Mouse (Mus musculus) forebrain, embryonic 13.5 days (tissue): Measurements from ENCODE around the gene Ccdc155. TPM values are rescaled to one million over a fixed set of nuclear protein-coding genes. Genes with fewer than 3 reads are reported as not detected.
A peak's percentile ranks its signal among the peaks of the same experiment; 100 is the strongest.
"Not testable (repeated sequence)": the region's sequence is repeated elsewhere in the genome, so short reads cannot be mapped to it uniquely, and the experiment has no call there.

Source experiments
- ATAC-seq: fragments of 200-750 bp; cut with Nextera tagmentation; 2 replicates; pipeline ENCODE4 v1.8.0; 2017
- H3K27ac ChIP-seq: fragments of 300-500 bp; sonication (generic); 2 replicates; pipeline ENCODE4 v1.5.1; 2015; ENCODE audit warnings: inconsistent platforms, mild to moderate bottlenecking, moderate library complexity
- H3K27me3 ChIP-seq: fragments of 300-500 bp; sonication (generic); 2 replicates; pipeline ENCODE4 v1.6.1; 2015; ENCODE audit warnings: mild to moderate bottlenecking, inconsistent platforms
- H3K36me3 ChIP-seq: fragments of 300-500 bp; sonication (generic); 2 replicates; pipeline ENCODE4 v1.6.1; 2015; ENCODE audit warnings: mild to moderate bottlenecking, inconsistent platforms; ENCODE audit not compliant: poor library complexity, severe bottlenecking
- H3K4me1 ChIP-seq: fragments of 300-500 bp; sonication (generic); 2 replicates; pipeline ENCODE4 v1.6.1; 2015; ENCODE audit warnings: inconsistent platforms
- H3K4me2 ChIP-seq: fragments of 300-500 bp; sonication (generic); 2 replicates; pipeline ENCODE4 v1.6.1; 2015; ENCODE audit warnings: inconsistent platforms, mild to moderate bottlenecking, moderate library complexity
- H3K4me3 ChIP-seq: fragments of 300-500 bp; sonication (generic); 2 replicates; pipeline ENCODE4 v1.5.1; 2015; ENCODE audit warnings: mild to moderate bottlenecking, inconsistent platforms
- H3K9ac ChIP-seq: fragments of 300-500 bp; sonication (generic); 2 replicates; pipeline ENCODE4 v1.6.1; 2015; ENCODE audit warnings: mild to moderate bottlenecking, inconsistent platforms
- H3K9me3 ChIP-seq: fragments of 300-500 bp; sonication (generic); replicated peaks from 2 replicates; pipeline ENCODE4 v1.6.1; 2016; ENCODE audit warnings: inconsistent platforms
- WGBS: fragments of 180-500 bp; shearing (Covaris S2); methylation state at CpG from one replicate; pipeline ENCODE4 v1.1.7; 2015; 5-methylcytosine and 5-hydroxymethylcytosine counted together
- polyA plus RNA-seq: library from polyadenylated mRNA; unstranded; fragments of >200 nt; fragmentation: Nextera tagmentation; extraction: Ambion mirVana; gene quantifications from 2 replicates; pipeline ENCODE4 v1.2.1, GENCODE M21; 2015

Ccdc155 gene
- polyA plus RNA-seq, 1 experiment from 2014 or later, result 0.93 TPM

DNA sequence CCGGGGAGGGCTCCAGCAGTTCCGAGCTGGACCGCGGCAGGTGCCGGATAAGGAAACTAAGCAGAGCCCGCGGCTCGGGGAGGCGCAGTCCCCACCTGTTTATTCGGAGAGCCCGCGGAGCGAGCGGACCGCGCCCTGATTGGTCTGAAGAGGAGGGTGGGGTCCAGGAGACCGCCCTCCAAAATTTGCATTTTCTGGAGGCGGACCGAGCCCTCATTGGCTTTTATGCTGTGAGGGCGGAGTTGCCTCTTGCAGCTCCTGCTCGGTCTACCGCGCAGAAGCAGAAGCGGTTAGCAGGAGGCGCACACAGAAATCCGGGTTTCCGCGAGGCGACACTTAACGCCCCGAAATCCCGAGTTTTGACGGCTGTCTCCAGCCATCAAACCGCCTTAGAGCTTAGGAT lies 22.5 kb downstream of the Ccdc155 start:
- Histone ChIP-seq H3K9ac (peak overlapping the region; percentile 26; the same call in 1 of the 2 replicates), H3K4me2 (peak overlapping the region; percentile 56), H3K27me3 (peaks cover 96% of the 10 kb centered on the region), H3K9me3 (no peaks in the 10 kb centered on the region), H3K4me3 (peak overlapping the region; percentile 33), H3K4me1 (peaks cover 24% of the 10 kb centered on the region), H3K36me3 (no peaks in the 10 kb centered on the region), H3K27ac (no peak overlapping the region)
- peak; percentile 89 for ATAC-seq
- 1% methylated on average over 34 of the region's 34 CpGs for WGBS

DNA sequence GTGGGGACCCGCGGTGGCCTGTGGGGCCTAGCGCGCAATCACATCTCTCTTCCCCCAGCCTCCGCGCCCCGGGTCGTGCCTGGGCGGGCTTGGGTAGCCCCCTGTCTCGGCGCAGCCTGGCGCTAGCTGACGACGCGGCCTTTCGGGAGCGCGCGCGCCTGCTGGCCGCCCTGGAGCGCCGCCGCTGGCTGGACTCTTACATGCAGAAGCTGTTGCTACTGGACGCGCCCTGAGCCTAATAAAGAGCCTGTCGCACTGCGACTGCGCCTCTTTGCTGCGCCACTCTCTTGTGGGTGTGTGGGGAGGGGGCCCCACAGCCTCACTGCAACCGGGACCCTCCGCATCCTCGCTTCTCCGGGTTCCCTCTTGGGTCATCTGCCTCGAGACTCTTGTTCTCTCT lies 23.2 kb downstream of the Ccdc155 start:
- Histone ChIP-seq H3K27ac (no peak overlapping the region), H3K9ac (no peak overlapping the region), H3K4me2 (peak overlapping the region; percentile 56), H3K36me3 (no peaks in the 10 kb centered on the region), H3K9me3 (no peaks in the 10 kb centered on the region), H3K4me1 (peaks cover 24% of the 10 kb centered on the region), H3K4me3 (peak overlapping the region; percentile 33), H3K27me3 (peaks cover 100% of the 10 kb centered on the region)
- WGBS, result 3% methylated on average over 35 of the region's 35 CpGs
- ATAC-seq, result peak; percentile 28; the same call in 1 of the 2 replicates

DNA sequence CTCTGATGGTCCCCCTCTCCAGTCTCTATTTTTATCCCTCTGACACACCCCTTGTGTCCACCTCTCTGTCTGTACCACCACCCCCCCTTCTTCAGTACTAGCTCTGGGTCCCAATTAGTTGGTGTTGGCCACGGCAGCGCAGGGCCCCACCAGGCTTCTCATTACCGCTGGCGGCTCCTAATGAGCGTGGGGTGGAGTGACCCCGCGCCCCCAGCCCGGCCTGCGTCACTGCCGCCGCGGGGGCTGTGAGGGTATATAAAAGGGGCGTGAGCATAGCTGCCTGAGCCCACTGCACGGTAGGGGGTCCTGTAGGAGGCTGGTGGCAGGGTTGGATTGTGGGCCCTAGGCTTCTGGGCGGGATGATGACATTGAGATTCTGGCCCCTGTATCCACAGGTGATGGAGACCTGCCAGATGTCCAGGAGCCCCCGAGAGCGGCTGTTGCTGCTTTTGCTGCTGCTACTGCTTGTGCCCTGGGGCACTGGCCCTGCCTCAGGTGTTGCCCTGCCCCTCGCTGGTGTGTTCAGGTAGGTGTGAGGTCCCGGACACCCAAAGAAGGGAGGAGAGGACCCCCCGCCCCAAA lies 23.7 kb downstream of the Ccdc155 start, which contains the start of gene Pth2:
Pth2 (plus strand) TSS at position 100 of the 582 bp plus-strand sequence.
- H3K4me1 ChIP-seq, result peaks cover 27% of the 10 kb centered on the region
- peaks cover 100% of the 10 kb centered on the region for H3K27me3 ChIP-seq
- no peaks in the 10 kb centered on the region for H3K9me3 ChIP-seq
- H3K27ac ChIP-seq, result no peak within 1 kb of the TSS
- H3K9ac ChIP-seq, result no peak within 1 kb of the TSS
- peak within 1 kb of the TSS; percentile 56 for H3K4me2 ChIP-seq
- no peaks in the 10 kb centered on the region for H3K36me3 ChIP-seq
- peak within 1 kb of the TSS; percentile 33 for H3K4me3 ChIP-seq
- WGBS, result 13% methylated on average over 20 of the region's 20 CpGs
- ATAC-seq, result no peak

DNA sequence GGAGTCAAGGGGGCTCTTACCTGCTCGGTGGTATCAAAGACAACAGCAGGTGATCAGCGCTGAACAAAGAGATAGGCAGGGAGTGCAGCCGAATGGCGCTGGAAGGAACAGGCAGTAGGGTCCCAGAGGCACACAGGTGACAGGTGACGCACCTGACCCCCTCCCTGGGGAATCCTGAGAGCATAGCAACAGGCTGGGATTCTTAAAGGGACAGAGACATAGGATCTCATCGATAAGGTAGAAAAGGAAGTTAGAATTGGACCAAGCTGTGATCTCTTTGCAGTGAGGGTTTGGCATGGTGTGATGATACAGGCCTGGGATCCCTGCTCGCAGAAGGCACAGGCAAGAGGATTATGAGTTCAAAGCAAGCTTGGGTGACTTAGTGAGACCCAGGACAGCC lies 25.2 kb downstream of the Ccdc155 start, which contains the start of gene Gfy:
Gfy (minus strand) TSS at position 101 of the 400 bp plus-strand sequence.
- Histone ChIP-seq H3K9me3 (no peaks in the 10 kb centered on the region), H3K4me2 (no peak within 1 kb of the TSS)

DNA sequence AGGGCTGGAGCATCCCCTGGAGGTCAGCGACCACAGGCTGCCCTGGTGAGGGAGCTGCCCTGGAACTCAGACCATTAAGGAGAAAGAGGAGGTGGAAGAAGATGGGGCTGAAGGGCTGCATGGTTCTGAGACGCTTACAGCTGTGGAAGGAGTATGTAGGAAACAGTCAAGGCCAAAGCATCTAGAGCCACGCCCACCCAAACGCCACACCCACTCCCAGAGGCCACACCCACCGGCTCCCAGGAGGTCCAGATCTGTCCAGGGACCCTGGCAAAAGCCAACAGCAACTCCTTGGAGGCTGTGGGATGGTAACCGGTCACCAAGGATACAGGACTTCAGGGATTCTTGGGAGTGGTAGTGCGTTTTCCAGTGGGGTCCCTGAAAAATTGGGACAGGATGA lies 26.1 kb downstream of the Ccdc155 start:
- ATAC-seq, result no peak
- no peaks in the 10 kb centered on the region for H3K9me3 ChIP-seq
- H3K4me2 ChIP-seq, result no peak overlapping the region
- no peak overlapping the region for H3K4me3 ChIP-seq
- H3K9ac ChIP-seq, result no peak overlapping the region
- peaks cover 31% of the 10 kb centered on the region for H3K4me1 ChIP-seq
- 24% methylated on average over 7 of the region's 7 CpGs for WGBS
- no peak overlapping the region for H3K27ac ChIP-seq
- no peaks in the 10 kb centered on the region for H3K36me3 ChIP-seq
- peaks cover 98% of the 10 kb centered on the region for H3K27me3 ChIP-seq

More for the DNA sequence above, 25.2 kb downstream of the Ccdc155 start, which contains the start of gene Gfy:
- ATAC-seq, result no peak
- Histone ChIP-seq H3K4me1 (peaks cover 31% of the 10 kb centered on the region), H3K36me3 (no peaks in the 10 kb centered on the region), H3K27ac (no peak within 1 kb of the TSS), H3K9ac (no peak within 1 kb of the TSS), H3K4me3 (no peak within 1 kb of the TSS), H3K27me3 (peaks cover 100% of the 10 kb centered on the region)
- 21% methylated on average over 7 of the region's 7 CpGs for WGBS

DNA sequence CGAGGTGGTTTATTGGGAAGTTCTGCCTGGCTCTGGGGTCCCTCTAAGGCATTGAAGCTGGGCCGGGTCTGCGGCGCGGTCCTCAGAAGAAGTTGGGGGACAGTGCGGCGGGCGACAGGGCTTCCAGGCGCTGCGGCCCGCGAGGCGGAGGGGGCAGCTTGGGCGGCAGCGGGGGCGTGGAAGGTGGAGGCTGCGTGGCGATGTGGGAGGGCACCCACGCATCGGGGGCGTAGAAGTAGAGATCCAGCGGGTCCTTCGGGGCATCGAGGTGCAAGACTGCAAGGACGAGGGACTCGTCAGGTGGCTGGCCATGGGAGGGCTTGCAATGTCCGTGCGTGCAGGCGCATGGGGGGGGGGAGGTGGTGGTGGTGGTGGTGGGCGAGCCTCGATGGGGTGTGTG lies 28.3 kb downstream of the Ccdc155 start:
- peaks cover 96% of the 10 kb centered on the region for H3K27me3 ChIP-seq
- peaks cover 18% of the 10 kb centered on the region for H3K4me1 ChIP-seq
- peak overlapping the region; percentile 46 for H3K4me2 ChIP-seq
- no peaks in the 10 kb centered on the region for H3K9me3 ChIP-seq
- 2% methylated on average over 27 of the region's 31 CpGs for WGBS
- ATAC-seq, result no peak
- no peak overlapping the region for H3K27ac ChIP-seq
- H3K9ac ChIP-seq, result no peak overlapping the region
- peak overlapping the region; percentile 25 for H3K4me3 ChIP-seq
- H3K36me3 ChIP-seq, result no peaks in the 10 kb centered on the region

DNA sequence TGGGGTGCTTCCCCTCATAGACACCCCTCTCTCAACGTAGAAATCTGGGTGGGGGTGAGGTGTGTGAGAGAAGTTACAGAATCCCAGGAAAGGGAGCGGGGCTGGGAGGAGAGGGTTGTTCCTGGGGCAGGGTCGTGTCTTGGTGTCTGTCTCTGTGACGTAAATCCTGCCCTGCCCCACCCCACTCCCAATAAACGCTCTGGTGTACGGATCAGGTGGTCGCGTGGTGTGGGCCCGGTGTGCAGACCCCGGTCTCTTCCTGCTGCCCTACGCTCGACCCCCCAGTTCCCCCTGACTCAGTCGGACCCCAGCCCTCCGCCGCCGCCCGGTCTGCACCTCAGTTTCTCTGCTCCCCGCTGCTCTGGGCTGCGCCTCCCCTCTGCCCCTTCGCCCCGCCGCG lies 28.8 kb downstream of the Ccdc155 start:
- Histone ChIP-seq H3K4me2 (peak overlapping the region; percentile 46), H3K4me3 (peak overlapping the region; percentile 25), H3K36me3 (no peaks in the 10 kb centered on the region), H3K27me3 (peaks cover 92% of the 10 kb centered on the region), H3K27ac (no peak overlapping the region), H3K4me1 (peaks cover 14% of the 10 kb centered on the region), H3K9ac (no peak overlapping the region), H3K9me3 (no peaks in the 10 kb centered on the region)
- 2% methylated on average over 23 of the region's 23 CpGs for WGBS
- ATAC-seq, result no peak

DNA sequence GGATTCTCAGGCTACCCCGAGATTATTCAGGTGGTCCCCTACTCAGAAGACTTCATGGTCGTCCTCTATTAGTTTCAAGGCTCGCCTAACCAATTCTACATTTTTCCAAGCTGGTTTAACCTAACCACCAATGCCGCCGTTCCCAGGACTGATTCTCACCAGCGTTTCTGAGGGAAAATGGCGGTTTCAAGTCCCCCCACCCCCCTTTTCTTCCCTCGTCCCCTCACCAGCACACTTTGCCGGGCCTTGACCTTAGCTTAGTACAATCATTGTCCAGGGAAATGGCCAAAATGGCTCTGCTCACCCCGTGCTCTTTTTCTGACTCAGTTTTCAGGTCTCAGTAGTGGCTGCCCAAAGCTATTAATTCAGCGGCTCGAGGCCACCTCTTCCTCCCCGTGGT lies 29.3 kb downstream of the Ccdc155 start:
- H3K4me3 ChIP-seq, result no peak overlapping the region
- no peaks in the 10 kb centered on the region for H3K36me3 ChIP-seq
- H3K9ac ChIP-seq, result no peak overlapping the region
- no peak for ATAC-seq
- under 1% methylated on average over 13 of the region's 13 CpGs for WGBS
- peaks cover 92% of the 10 kb centered on the region for H3K27me3 ChIP-seq
- no peaks in the 10 kb centered on the region for H3K9me3 ChIP-seq
- no peak overlapping the region for H3K27ac ChIP-seq
- H3K4me2 ChIP-seq, result no peak overlapping the region
- H3K4me1 ChIP-seq, result peaks cover 13% of the 10 kb centered on the region

DNA sequence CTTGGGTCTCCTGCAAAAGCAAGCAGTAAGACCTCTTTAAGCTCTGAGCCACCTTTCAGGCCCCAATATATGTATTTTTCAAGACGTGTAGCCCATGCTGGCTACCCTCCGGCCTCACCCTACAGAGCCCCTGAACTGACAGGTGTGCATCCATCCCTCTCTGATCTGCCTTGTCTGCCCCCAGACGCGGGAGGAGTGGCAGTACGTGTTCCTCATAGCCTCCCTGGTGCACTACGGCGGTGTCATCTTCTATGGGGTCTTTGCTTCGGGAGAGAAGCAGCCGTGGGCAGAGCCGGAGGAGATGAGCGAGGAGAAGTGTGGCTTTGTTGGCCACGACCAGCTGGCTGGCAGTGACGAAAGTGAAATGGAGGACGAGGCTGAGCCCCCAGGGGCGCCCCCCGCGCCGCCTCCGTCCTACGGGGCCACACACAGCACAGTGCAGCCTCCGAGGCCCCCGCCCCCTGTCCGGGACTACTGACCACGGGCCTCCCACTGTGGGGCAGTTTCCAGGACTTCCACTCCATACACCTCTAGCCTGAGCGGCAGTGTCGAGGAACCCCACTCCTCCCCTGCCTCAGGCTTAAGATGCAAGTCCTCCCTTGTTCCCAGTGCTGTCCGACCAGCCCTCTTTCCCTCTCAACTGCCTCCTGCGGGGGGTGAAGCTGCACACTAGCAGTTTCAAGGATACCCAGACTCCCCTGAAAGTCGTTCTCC lies 30.0 kb downstream of the Ccdc155 start:
- no peak for ATAC-seq
- no peaks in the 10 kb centered on the region for H3K36me3 ChIP-seq
- H3K9me3 ChIP-seq, result no peaks in the 10 kb centered on the region
- peaks cover 13% of the 10 kb centered on the region for H3K4me1 ChIP-seq
- 0 out of 2 replicates have a peak overlapping the region, but pooled peaks have one; percentile 23 for H3K9ac ChIP-seq
- no peak overlapping the region for H3K27ac ChIP-seq
- H3K4me2 ChIP-seq, result peak overlapping the region; percentile 34
- H3K27me3 ChIP-seq, result peaks cover 92% of the 10 kb centered on the region
- WGBS, result 2% methylated on average over 29 of the region's 29 CpGs
- peak overlapping the region; percentile 6; the same call in 1 of the 2 replicates for H3K4me3 ChIP-seq

DNA sequence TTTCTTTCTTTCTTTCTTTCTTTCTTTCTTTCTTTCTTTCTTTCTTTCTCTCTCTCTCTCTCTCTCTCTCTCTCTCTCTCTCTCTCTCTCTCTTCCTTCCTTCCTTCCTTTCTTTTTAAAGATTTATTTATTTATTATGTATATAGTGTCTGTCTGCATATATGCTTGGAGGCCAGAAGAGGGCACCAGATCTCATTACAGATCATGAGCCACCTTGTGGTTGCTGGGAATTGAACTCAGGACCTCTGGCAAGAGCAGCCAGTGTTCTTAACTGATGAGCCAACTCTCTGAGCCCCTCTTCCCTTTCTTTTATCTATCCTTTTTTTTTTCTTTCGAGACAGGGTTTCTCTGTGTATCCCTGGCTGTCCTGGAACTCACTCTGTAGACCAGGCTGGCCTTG lies 30.9 kb downstream of the Ccdc155 start:
- whole genome bisulfite sequencing, result 69% methylated on average over 1 of the region's 1 CpGs

DNA sequence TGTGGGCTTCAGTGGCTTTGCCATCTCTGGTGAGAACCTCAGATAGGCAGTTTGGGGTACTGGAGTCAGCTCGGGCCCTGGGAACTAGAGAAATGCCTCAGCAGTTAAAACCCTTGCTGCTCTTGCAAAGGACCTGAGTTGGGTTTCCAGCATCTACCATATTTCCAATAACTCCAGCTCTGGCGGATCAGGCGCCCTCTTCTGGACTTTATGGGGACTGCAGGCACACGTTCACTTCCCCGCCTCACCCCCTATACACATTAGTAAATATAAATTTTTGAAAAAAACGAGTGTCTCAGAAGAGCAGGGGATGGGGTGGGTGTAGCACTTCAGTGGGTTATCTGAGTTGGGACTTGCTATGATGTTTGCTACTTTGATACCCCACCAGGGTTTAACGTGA lies 31.7 kb downstream of the Ccdc155 start:
- 55% methylated on average over 7 of the region's 7 CpGs for WGBS
- Histone ChIP-seq H3K27me3 (peaks cover 92% of the 10 kb centered on the region), H3K9me3 (no peaks in the 10 kb centered on the region; the same call in 1 of the 2 replicates), H3K9ac (no peak overlapping the region), H3K4me2 (no peak overlapping the region), H3K27ac (no peak overlapping the region), H3K36me3 (no peaks in the 10 kb centered on the region), H3K4me3 (no peak overlapping the region), H3K4me1 (peaks cover 23% of the 10 kb centered on the region)
- ATAC-seq, result no peak

More for the DNA sequence above, 30.9 kb downstream of the Ccdc155 start:
- not testable (repeated sequence) for ATAC-seq, H3K4me3 ChIP-seq, H3K9me3 ChIP-seq, H3K4me2 ChIP-seq, H3K27ac ChIP-seq, H3K9ac ChIP-seq, H3K36me3 ChIP-seq
- Histone ChIP-seq H3K27me3 (peaks cover 92% of the 10 kb centered on the region), H3K4me1 (peaks cover 15% of the 10 kb centered on the region)

DNA sequence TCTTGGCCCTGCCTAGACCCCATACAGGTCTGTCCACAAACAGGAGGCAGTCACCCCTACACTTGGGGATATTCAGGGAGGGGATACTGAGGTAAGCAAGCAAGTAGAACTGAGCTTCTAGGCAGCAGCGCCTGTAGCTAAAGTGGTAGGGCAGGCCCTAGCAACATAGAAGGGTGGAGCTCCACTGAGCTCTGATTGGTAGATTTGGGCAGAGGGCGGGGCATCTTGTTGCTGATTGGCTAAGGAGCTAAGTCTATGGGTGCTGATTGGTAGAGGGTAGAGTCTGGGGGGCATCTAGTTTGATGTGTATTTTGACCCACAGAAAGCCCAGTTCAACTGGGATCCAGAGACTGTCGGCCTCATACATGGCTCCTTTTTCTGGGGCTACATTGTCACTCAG lies 35.2 kb downstream of the Ccdc155 start:
- no peak overlapping the region for H3K4me2 ChIP-seq
- no peak overlapping the region for H3K27ac ChIP-seq
- peaks cover 22% of the 10 kb centered on the region for H3K4me1 ChIP-seq
- 95% methylated on average over 3 of the region's 3 CpGs for WGBS
- ATAC-seq, result no peak
- no peaks in the 10 kb centered on the region; the same call in 1 of the 2 replicates for H3K9me3 ChIP-seq
- no peak overlapping the region for H3K4me3 ChIP-seq
- H3K36me3 ChIP-seq, result no peaks in the 10 kb centered on the region
- H3K27me3 ChIP-seq, result peaks cover 92% of the 10 kb centered on the region
- no peak overlapping the region for H3K9ac ChIP-seq
